Mouse (Mus musculus) C2C12 (cell line): ENCODE results near the gene Gm12355. TPM values are rescaled to one million over a fixed set of nuclear protein-coding genes. Genes with fewer than 3 reads are reported as not detected.

Experiments
- H3K27me3 ChIP-seq: one replicate; pipeline ENCODE4 v1.6.1; 2011; ENCODE audit not compliant: control insufficient read depth, insufficient read depth, insufficient read length
- H3K36me3 ChIP-seq: one replicate; pipeline ENCODE4 v1.6.1; 2011; ENCODE audit not compliant: control insufficient read depth, insufficient read depth
- H3K4me3 ChIP-seq: one replicate; pipeline ENCODE4 v1.5.1; 2011; ENCODE audit warnings: mild to moderate bottlenecking, control low read depth; ENCODE audit not compliant: poor library complexity, insufficient read depth, severe bottlenecking
- H3K79me2 ChIP-seq: one replicate; pipeline ENCODE4 v1.6.1; 2011; ENCODE audit not compliant: control insufficient read depth, insufficient read depth
- H3K79me3 ChIP-seq: one replicate; pipeline ENCODE4 v1.6.1; 2011; ENCODE audit warnings: low read depth, control low read depth
- H3ac ChIP-seq: one replicate; pipeline ENCODE3; 2011; ENCODE audit warnings: low read depth; ENCODE audit not compliant: control insufficient read depth, insufficient read length
- CEBPB ChIP-seq: IDR thresholded peaks from one replicate; pipeline ENCODE4 v1.6.1; 2011; ENCODE audit warnings: low read depth, mild to moderate bottlenecking, control low read depth, moderate library complexity
- CTCF ChIP-seq: IDR thresholded peaks from one replicate; pipeline ENCODE4 v1.5.1; 2011; ENCODE audit not compliant: control insufficient read depth, insufficient read depth, insufficient read length
- FOSL1 ChIP-seq: IDR thresholded peaks from one replicate; pipeline ENCODE4 v1.8.0; 2011; ENCODE audit warnings: mild to moderate bottlenecking, low read length; ENCODE audit not compliant: poor library complexity, insufficient read depth, severe bottlenecking
- MAX ChIP-seq: IDR thresholded peaks from one replicate; pipeline ENCODE4 v1.6.1; 2011; ENCODE audit warnings: mild to moderate bottlenecking, control low read depth
- MYOD1 ChIP-seq: IDR thresholded peaks from one replicate; pipeline ENCODE4 v1.6.1; 2011; ENCODE audit warnings: low read depth; ENCODE audit not compliant: control insufficient read depth, insufficient read length
- MYOG ChIP-seq: IDR thresholded peaks from one replicate; pipeline ENCODE4 v1.6.1; 2011; ENCODE audit not compliant: control insufficient read depth, insufficient read length; ENCODE audit errors: extremely low read depth
- USF1 ChIP-seq: IDR thresholded peaks from one replicate; pipeline ENCODE4 v1.6.1; 2011; ENCODE audit warnings: low read depth, mild to moderate bottlenecking, control low read depth, moderate library complexity
- polyA plus RNA-seq: library from polyadenylated mRNA; unstranded; fragments of >200 nt; fragmentation: generic; extraction: Trizol; gene quantifications from one replicate; pipeline ENCODE4 v1.2.1, GENCODE M21; 2012; ENCODE audit warnings: missing spikeins

Gm12355 gene
- polyA plus RNA-seq, 1 experiment = 0.34 TPM

- no peak overlapping the region for H3K4me3 ChIP-seq
- H3K36me3 ChIP-seq = peaks cover 11% of the 10 kb centered on the region
- peaks cover 31% of the 10 kb centered on the region for H3K79me2 ChIP-seq
- TF ChIP-seq USF1 = no peak
- no peak for TF ChIP-seq CTCF
- no peak for TF ChIP-seq CEBPB
- TF ChIP-seq MYOG = no peak
- TF ChIP-seq FOSL1 = no peak
- no peak for TF ChIP-seq MYOD1
- no peak for TF ChIP-seq MAX
- no peaks in the 10 kb centered on the region for H3K27me3 ChIP-seq
- peaks cover 13% of the 10 kb centered on the region for H3K79me3 ChIP-seq
- H3ac ChIP-seq = no peak overlapping the region
Measured at GRCm38 (mm10) chr11:98582030-98582388, 43.5 kb downstream of the Gm12355 start.

- H3K79me3 ChIP-seq = peaks cover 13% of the 10 kb centered on the region
- TF ChIP-seq CTCF (no peak), MYOG (no peak), MAX (no peak), CEBPB (no peak), FOSL1 (no peak), USF1 (no peak), MYOD1 (no peak)
- H3K27me3 ChIP-seq = no peaks in the 10 kb centered on the region
- H3K4me3 ChIP-seq = no peak overlapping the region
- no peak overlapping the region for H3ac ChIP-seq
- H3K36me3 ChIP-seq = peaks cover 11% of the 10 kb centered on the region
- peaks cover 27% of the 10 kb centered on the region for H3K79me2 ChIP-seq
Measured at GRCm38 (mm10) chr11:98581286-98582029, 44.0 kb downstream of the Gm12355 start.

GRCm38 (mm10) chr11:98580301-98581121 lies 45.0 kb downstream of the Gm12355 start:
- peaks cover 11% of the 10 kb centered on the region for H3K36me3 ChIP-seq
- no peaks in the 10 kb centered on the region for H3K27me3 ChIP-seq
- no peak for TF ChIP-seq FOSL1
- no peak for TF ChIP-seq MYOD1
- TF ChIP-seq MAX = no peak
- no peak for TF ChIP-seq MYOG
- TF ChIP-seq CTCF = no peak
- TF ChIP-seq CEBPB = no peak
- TF ChIP-seq USF1 = no peak
- H3K79me2 ChIP-seq = peaks cover 17% of the 10 kb centered on the region
- H3K79me3 ChIP-seq = peaks cover 6% of the 10 kb centered on the region
- H3ac ChIP-seq = no peak overlapping the region
- no peak overlapping the region for H3K4me3 ChIP-seq

- H3K4me3 ChIP-seq = no peak overlapping the region
- H3K79me3 ChIP-seq = no peaks in the 10 kb centered on the region
- H3K27me3 ChIP-seq = peaks cover 1% of the 10 kb centered on the region
- TF ChIP-seq CTCF (no peak), CEBPB (no peak), MYOD1 (no peak), FOSL1 (no peak), USF1 (no peak), MAX (no peak), MYOG (no peak)
- no peak overlapping the region for H3ac ChIP-seq
- no peaks in the 10 kb centered on the region for H3K79me2 ChIP-seq
- peaks cover 4% of the 10 kb centered on the region for H3K36me3 ChIP-seq
Measured at GRCm38 (mm10) chr11:98577776-98578175, 47.7 kb downstream of the Gm12355 start.

Other genes with a start within 250 kb of the Gm12355 start
- gene Tcap, start 241.8 kb downstream of the Gm12355 start, polyA plus RNA-seq = 0.13 TPM
- gene Pnmt, start 239.2 kb downstream of the Gm12355 start, polyA plus RNA-seq = 0.04 TPM
- 6.3 TPM for gene Pgap3, start 225.2 kb downstream of the Gm12355 start, polyA plus RNA-seq
- 15.4 TPM for gene Erbb2, start 213.2 kb downstream of the Gm12355 start, polyA plus RNA-seq
- gene Mien1, start 186.7 kb downstream of the Gm12355 start, polyA plus RNA-seq = 73.7 TPM
- gene Grb7, start 179.3 kb downstream of the Gm12355 start, polyA plus RNA-seq = not detected
- not detected for gene Ikzf3, start 79.6 kb downstream of the Gm12355 start, polyA plus RNA-seq
- gene Zpbp2, start 74.6 kb downstream of the Gm12355 start, polyA plus RNA-seq = not detected
- 25.0 TPM for gene Ormdl3, start 38.3 kb downstream of the Gm12355 start, polyA plus RNA-seq
- not detected for gene Lrrc3c, start 27.4 kb downstream of the Gm12355 start, polyA plus RNA-seq
- not detected for gene Gsdma3, start 699 bp upstream of the Gm12355 start, polyA plus RNA-seq
- not detected for gene Gsdma2, start 21.1 kb upstream of the Gm12355 start, polyA plus RNA-seq
- not detected for gene Gsdma, start 38.7 kb upstream of the Gm12355 start, polyA plus RNA-seq
- 244 TPM for gene Psmd3, start 56.9 kb upstream of the Gm12355 start, polyA plus RNA-seq
- gene Csf3, start 75.6 kb upstream of the Gm12355 start, polyA plus RNA-seq = not detected
- 33.1 TPM for gene Med24, start 103.8 kb upstream of the Gm12355 start, polyA plus RNA-seq
- 28.1 TPM for gene Thra, start 115.0 kb upstream of the Gm12355 start, polyA plus RNA-seq
- gene Nr1d1, start 149.7 kb upstream of the Gm12355 start, polyA plus RNA-seq = 22.3 TPM
- 40.5 TPM for gene Msl1, start 169.9 kb upstream of the Gm12355 start, polyA plus RNA-seq
- gene Casc3, start 179.2 kb upstream of the Gm12355 start, polyA plus RNA-seq = 24.4 TPM
- gene Rapgefl1, start 211.1 kb upstream of the Gm12355 start, polyA plus RNA-seq = 0.66 TPM
- gene Wipf2, start 238.0 kb upstream of the Gm12355 start, polyA plus RNA-seq = 4.5 TPM